Mouse (Mus musculus) kidney, embryonic 16.5 days (tissue): Measurements from ENCODE around the gene Cdkn2d. TPM values are rescaled to one million over a fixed set of nuclear protein-coding genes. Genes with fewer than 3 reads are reported as not detected.
"Not testable (repeated sequence)": the region's sequence is repeated elsewhere in the genome, so short reads cannot be mapped to it uniquely, and the experiment has no call there.

Experiments
- ATAC-seq: fragments of 200-750 bp; cut with Nextera tagmentation; 2 replicates; pipeline ENCODE4 v1.8.0; 2017; ENCODE audit warnings: moderate TSS enrichment; ENCODE audit not compliant: low FRiP score, low TSS enrichment
- H3K27ac ChIP-seq: fragments of 300-500 bp; sonication (generic); 2 replicates; pipeline ENCODE4 v1.5.1; 2014; ENCODE audit warnings: low read length
- H3K27me3 ChIP-seq: fragments of 300-500 bp; sonication (generic); 2 replicates; pipeline ENCODE4 v1.6.1; 2014; ENCODE audit warnings: low read length, control low read depth, mixed read lengths; ENCODE audit not compliant: insufficient read depth
- H3K36me3 ChIP-seq: fragments of 300-500 bp; sonication (generic); 2 replicates; pipeline ENCODE4 v1.6.1; 2014; ENCODE audit warnings: low read length, control low read depth, mixed read lengths; ENCODE audit not compliant: insufficient read depth
- H3K4me1 ChIP-seq: fragments of 300-500 bp; sonication (generic); 2 replicates; pipeline ENCODE4 v1.6.1; 2014; ENCODE audit warnings: low read length, control low read depth, mixed read lengths; ENCODE audit not compliant: insufficient read depth
- H3K4me2 ChIP-seq: fragments of 300-500 bp; sonication (generic); replicated peaks from 2 replicates; pipeline ENCODE4 v1.6.1; 2014; ENCODE audit warnings: low read depth, low read length
- H3K4me3 ChIP-seq: fragments of 300-500 bp; sonication (generic); 2 replicates; pipeline ENCODE4 v1.5.1; 2014; ENCODE audit warnings: mild to moderate bottlenecking, low read length
- H3K9ac ChIP-seq: fragments of 300-500 bp; sonication (generic); replicated peaks from 2 replicates; pipeline ENCODE4 v1.6.1; 2014; ENCODE audit warnings: low read length
- H3K9me3 ChIP-seq: fragments of 300-500 bp; sonication (generic); 2 replicates; pipeline ENCODE4 v1.6.1; 2016; ENCODE audit warnings: low read length, control low read depth
- WGBS: fragments of 180-500 bp; shearing (Covaris S2); extraction: QIAGEN DNeasy Blood & Tissue Kit; methylation state at CpG from one replicate; pipeline ENCODE4 v1.1.7; 2014; 5-methylcytosine and 5-hydroxymethylcytosine counted together
- polyA plus RNA-seq: library from polyadenylated mRNA; unstranded; fragments of >200 nt; fragmentation: Nextera tagmentation; extraction: Ambion mirVana; gene quantifications from 2 replicates; pipeline ENCODE4 v1.2.1, GENCODE M21; 2015

Cdkn2d gene
- polyA plus RNA-seq, 1 experiment from 2014 or later: 50.9 TPM

DNA sequence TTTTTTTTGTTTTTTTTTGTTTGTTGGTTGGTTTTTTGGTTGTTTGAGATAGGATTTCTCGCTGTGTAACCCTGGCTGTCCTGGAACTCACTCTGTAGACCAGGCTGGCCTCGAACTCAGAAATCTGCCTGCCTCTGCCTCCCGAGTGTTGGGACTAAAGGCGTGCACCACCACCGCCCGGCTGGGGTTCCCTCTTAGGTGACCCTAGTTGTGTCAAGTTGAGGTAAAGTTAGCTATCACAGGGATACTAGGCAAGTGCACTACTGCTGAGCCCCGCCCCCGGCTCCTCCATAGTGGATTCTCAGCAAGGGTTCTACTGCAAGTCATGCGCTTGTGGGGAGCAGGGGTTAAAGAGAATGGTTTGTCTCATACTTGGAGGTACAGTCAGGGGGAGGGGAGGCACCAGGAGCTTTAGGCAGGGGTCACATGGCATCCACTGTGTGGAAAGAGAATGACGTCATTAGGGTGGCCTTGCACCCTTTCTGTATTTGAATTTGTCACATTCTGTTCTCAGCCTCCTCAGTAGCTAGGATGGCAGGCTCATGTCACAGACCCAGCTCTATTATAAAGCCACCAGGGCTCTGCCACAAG is 38.6 kb upstream of the Cdkn2d start:
- Histone ChIP-seq H3K27me3 (no peaks in the 10 kb centered on the region), H3K4me2 (no peak overlapping the region), H3K27ac (no peak overlapping the region), H3K4me1 (peaks cover 16% of the 10 kb centered on the region), H3K36me3 (peaks cover 5% of the 10 kb centered on the region; the same call in 1 of the 2 replicates), H3K9me3 (no peaks in the 10 kb centered on the region), H3K9ac (no peak overlapping the region), H3K4me3 (no peak overlapping the region)
- no peak for ATAC-seq
- WGBS: 93% methylated on average over 10 of the region's 10 CpGs

DNA sequence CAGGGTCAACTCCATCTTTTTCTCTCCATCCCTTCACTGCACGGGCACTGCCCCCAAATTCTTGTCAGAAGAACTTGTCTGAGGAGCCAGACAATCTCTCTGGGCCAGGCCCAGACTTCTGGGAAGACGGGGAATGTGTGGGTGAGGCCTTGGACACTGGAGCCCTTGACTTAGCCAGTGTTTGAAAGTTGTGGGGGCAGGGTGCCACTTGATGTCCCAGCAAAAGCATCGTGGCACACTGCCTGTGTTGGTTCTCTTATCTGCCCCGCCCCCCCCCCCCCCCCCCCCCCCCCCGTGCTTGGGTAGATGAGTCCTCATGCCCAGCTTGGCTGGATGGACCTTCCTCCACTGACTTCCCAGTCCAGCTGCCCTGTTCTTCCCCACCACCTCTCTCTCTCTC is 37.8 kb upstream of the Cdkn2d start:
- WGBS: 67% methylated on average over 3 of the region's 5 CpGs
- Histone ChIP-seq H3K36me3 (peaks cover 7% of the 10 kb centered on the region; the same call in 1 of the 2 replicates), H3K27me3 (no peaks in the 10 kb centered on the region), H3K4me1 (peaks cover 16% of the 10 kb centered on the region), H3K9me3 (no peaks in the 10 kb centered on the region), H3K27ac (no peak overlapping the region), H3K4me3 (no peak overlapping the region), H3K4me2 (no peak overlapping the region), H3K9ac (no peak overlapping the region)
- no peak for ATAC-seq

DNA sequence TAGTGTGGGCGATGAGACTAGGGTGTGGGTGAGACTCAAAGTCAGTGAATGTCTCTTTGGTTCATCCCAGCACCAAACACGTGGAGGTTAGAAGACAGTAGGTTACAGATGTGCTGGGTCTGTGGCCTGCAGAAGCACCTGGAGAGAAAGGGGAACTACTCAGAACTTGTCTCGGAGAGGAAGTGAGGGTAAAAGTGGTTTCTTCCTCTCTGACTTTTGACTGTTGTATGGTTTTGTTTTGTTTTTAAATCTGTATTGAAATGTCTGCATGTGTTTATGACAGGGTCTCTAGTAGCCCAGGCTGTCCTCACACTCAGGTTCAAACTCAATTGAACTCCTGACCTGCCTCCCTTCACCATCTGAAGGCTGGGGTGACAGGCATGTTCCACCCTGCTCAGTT is 36.8 kb upstream of the Cdkn2d start:
- no peaks in the 10 kb centered on the region for H3K27me3 ChIP-seq
- H3K4me1 ChIP-seq: peaks cover 12% of the 10 kb centered on the region
- no peak overlapping the region for H3K27ac ChIP-seq
- no peak for ATAC-seq
- H3K9me3 ChIP-seq: no peaks in the 10 kb centered on the region
- no peak overlapping the region for H3K4me2 ChIP-seq
- H3K9ac ChIP-seq: no peak overlapping the region
- peaks cover 7% of the 10 kb centered on the region; the same call in 1 of the 2 replicates for H3K36me3 ChIP-seq
- 71% methylated on average over 3 of the region's 3 CpGs for WGBS
- H3K4me3 ChIP-seq: no peak overlapping the region

DNA sequence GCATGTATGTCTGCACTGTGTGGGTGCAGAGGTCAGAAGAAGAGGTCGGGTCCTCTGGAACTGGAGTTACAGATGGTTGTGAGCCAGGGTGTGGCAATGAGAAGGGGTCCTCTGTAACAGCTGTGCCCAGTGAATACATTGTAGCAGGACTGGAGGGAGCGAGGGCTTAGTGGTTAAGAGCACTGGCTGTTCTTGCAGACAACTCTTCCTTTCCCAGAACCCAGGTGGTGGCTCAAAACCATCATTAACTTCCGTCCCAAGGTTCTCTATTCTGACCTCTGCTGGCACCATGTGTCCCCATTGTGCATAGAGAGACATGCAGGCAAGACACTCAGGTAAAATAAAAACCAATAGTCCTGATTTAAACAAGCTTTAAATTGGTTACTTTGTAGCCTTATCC is 36.4 kb upstream of the Cdkn2d start:
- no peak overlapping the region for H3K27ac ChIP-seq
- H3K4me2 ChIP-seq: no peak overlapping the region
- peaks cover 7% of the 10 kb centered on the region for H3K4me1 ChIP-seq
- no peaks in the 10 kb centered on the region for H3K27me3 ChIP-seq
- H3K36me3 ChIP-seq: peaks cover 7% of the 10 kb centered on the region; the same call in 1 of the 2 replicates
- H3K4me3 ChIP-seq: no peak overlapping the region
- 64% methylated on average over 3 of the region's 3 CpGs for WGBS
- H3K9me3 ChIP-seq: no peaks in the 10 kb centered on the region
- ATAC-seq: no peak
- H3K9ac ChIP-seq: no peak overlapping the region

DNA sequence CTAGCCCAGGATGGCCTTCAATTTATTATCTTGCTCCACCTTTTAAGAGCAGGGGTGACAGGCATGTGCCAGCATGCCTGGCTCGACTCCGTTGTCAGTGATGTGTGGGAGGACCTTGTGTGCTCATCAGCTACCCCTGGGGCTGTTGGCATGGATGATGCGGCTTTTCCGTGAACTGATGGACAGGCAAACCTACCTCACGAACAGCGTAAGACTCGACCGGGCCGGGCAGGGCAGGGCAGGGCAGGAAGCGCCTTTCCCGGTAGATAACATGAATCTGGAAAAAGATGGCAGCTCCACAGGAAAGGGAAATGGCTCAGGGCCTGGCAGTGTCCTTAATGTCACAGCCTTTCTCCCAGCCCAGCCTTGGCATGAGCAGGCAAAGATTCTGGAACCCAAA is 33.1 kb upstream of the Cdkn2d start:
- ATAC-seq: no peak
- Histone ChIP-seq H3K4me1 (peaks cover 16% of the 10 kb centered on the region), H3K27me3 (no peaks in the 10 kb centered on the region), H3K9me3 (no peaks in the 10 kb centered on the region), H3K4me2 (no peak overlapping the region), H3K27ac (no peak overlapping the region), H3K9ac (no peak overlapping the region), H3K36me3 (peaks cover 5% of the 10 kb centered on the region; the same call in 1 of the 2 replicates), H3K4me3 (no peak overlapping the region)
- WGBS: 84% methylated on average over 11 of the region's 11 CpGs

DNA sequence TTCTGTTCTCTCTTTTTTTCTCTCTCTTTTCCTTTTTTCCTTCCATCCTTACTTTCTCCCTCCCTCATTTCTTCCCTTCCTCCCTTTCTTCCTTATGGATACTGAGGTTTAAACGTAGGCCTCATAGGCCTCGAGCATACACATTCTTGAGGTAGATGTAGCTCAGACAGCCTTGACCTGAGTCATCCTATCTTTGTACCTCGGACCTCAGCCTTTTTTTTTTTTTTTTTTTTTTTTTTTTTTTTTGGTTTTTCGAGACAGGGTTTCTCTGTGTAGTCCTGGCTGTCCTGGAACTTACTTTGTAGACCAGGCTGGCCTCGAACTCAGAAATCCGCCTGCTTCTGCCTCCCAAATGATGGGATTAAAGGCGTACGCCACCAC is 31.7 kb upstream of the Cdkn2d start:
- not testable (repeated sequence) for H3K36me3 ChIP-seq, H3K4me3 ChIP-seq, H3K9ac ChIP-seq, H3K27me3 ChIP-seq, ATAC-seq, H3K9me3 ChIP-seq, H3K27ac ChIP-seq
- Histone ChIP-seq H3K4me1 (peaks cover 16% of the 10 kb centered on the region), H3K4me2 (0 out of 2 replicates have a peak overlapping the region, but pooled peaks have one; percentile 85)
- WGBS: 87% methylated on average over 7 of the region's 8 CpGs

DNA sequence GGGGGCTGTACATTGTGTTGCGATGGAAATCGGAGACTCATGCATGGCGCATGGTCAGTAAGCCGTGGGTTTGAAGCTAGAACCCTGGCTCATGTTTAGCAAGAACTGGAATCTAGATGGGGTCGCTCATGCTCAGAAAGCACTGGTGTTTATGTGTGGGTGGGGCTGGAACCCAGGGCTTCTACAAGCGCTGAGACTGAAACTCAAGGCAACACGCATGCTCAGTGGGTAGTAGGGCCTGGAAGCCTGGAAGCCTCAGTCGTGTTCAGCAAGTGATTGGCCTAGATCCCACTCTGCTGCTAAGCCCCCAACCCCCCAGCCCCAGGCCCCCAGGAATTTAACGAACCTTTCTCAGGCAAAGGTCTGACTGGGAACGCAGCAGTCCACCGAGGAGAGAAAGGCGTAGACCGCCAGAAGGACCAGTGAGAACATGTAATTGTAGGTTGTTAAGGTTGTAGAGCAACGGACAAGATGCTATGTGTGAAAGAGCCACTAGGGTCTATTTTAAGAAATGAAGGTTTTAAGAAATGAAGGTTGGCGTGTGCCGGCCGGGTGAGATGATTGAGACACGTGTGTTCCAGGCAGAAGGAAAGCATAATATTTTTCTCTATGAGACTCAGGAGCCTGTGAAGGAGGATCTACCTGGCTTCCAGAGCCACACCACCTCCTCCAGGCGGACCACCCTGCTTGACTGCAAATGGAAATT is 31.2 kb upstream of the Cdkn2d start:
- Histone ChIP-seq H3K36me3 (peaks cover 5% of the 10 kb centered on the region; the same call in 1 of the 2 replicates), H3K9ac (peak overlapping the region; percentile 82; the same call in 1 of the 2 replicates), H3K4me2 (peak overlapping the region; percentile 85)

DNA sequence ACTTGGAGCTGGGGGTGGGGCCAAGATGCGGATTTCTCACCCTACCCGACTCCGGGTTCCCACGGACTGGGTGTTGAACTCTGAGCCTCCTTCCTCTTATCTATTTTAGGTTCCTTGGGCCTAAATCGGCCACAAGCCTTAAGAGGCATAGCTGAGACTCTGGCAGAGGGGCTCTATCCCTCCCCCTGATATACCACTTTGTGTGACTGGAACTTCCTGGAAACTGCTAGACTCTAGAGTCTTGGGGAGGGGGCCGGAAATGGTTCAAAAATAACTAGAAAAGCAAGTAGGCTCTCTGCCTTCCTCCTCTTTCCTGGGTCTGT is 30.3 kb upstream of the Cdkn2d start:
- Histone ChIP-seq H3K4me1 (peaks cover 16% of the 10 kb centered on the region), H3K9ac (peak overlapping the region; percentile 82), H3K27me3 (no peaks in the 10 kb centered on the region), H3K4me3 (peak overlapping the region; percentile 82), H3K36me3 (peaks cover 5% of the 10 kb centered on the region; the same call in 1 of the 2 replicates), H3K9me3 (no peaks in the 10 kb centered on the region), H3K4me2 (peak overlapping the region; percentile 85), H3K27ac (peak overlapping the region; percentile 58)
- ATAC-seq: peak; percentile 18; the same call in 1 of the 2 replicates
- WGBS: 6% methylated on average over 6 of the region's 6 CpGs

More for the DNA sequence above, 31.2 kb upstream of the Cdkn2d start:
- H3K9me3 ChIP-seq: no peaks in the 10 kb centered on the region
- H3K27ac ChIP-seq: peak overlapping the region; percentile 58
- peak overlapping the region; percentile 82 for H3K4me3 ChIP-seq
- no peak for ATAC-seq
- peaks cover 16% of the 10 kb centered on the region for H3K4me1 ChIP-seq
- H3K27me3 ChIP-seq: no peaks in the 10 kb centered on the region
- 78% methylated on average over 19 of the region's 19 CpGs for WGBS

DNA sequence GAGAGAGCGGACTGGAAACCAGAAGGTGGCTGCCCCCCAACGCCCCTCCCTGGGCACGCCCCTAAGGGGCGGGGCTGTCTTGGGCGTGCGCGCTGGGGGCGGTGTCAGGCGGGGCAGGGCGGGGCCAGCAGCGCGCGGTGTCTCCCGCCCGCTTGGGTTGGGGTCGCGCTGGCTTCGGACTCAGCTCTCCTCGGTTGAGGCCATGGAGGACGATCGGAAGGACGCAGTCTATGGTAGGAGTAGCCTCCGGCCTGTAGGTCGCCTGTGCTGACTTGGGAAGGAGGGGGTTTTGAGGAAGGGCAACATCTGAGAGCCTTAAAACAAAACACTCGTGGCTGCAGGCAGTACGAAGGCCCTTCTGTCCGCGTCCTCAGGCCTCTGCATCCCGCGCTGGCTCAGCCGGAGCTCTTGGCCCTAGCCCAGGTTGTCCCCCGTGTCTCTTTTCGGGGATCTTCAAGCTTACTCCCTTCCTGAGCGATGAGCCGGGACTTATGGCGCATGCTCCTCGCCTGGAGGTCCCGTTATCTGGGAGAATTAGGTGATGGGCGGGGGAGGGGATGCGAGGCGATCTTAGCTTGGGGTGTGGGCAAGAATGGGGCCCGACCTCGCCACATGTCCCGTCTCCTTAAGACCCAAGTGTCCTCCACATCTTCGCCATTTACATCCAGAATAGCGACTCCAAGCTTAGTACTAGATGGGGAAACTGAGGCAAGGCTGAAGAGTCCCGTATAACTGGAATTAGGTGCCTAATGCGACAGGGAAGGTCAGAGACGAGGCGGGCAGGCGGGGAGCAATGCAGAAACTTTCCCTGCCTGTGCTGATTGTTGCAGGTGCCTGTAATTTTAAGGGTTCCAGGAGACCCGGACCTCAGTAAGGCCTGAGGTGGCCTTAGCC is 29.7 kb upstream of the Cdkn2d start, which contains the start of gene Slc44a2:
Slc44a2 (plus strand) TSS at position 80 of the 894 bp plus-strand sequence.
- ATAC-seq: peak; percentile 93
- peak within 1 kb of the TSS; percentile 82 for H3K4me3 ChIP-seq
- peak within 1 kb of the TSS; percentile 82 for H3K9ac ChIP-seq
- peaks cover 5% of the 10 kb centered on the region; the same call in 1 of the 2 replicates for H3K36me3 ChIP-seq
- WGBS: under 1% methylated on average over 52 of the region's 52 CpGs
- no peaks in the 10 kb centered on the region for H3K27me3 ChIP-seq
- H3K4me2 ChIP-seq: peak within 1 kb of the TSS; percentile 85
- H3K4me1 ChIP-seq: peaks cover 16% of the 10 kb centered on the region
- peak within 1 kb of the TSS; percentile 58 for H3K27ac ChIP-seq
- no peaks in the 10 kb centered on the region for H3K9me3 ChIP-seq
